Mouse (Mus musculus) MEL (cell line): ENCODE data around the gene Flrt2.
"Not testable (repeated sequence)": the region's sequence is repeated elsewhere in the genome, so short reads cannot be mapped to it uniquely, and the experiment has no call there.

Experiments
- CTCF ChIP-seq, 3 experiments: IDR thresholded peaks in 2 of 3; conservative IDR thresholded peaks in 1 of 3; 2 replicates each; pipeline ENCODE4 v1.5.1; 2011 to 2012; ENCODE audit warnings: low read length in 3 of 3, low read depth in 2 of 3, mild to moderate bottlenecking in 2 of 3, improper control_type of control experiment in 1 of 3, inconsistent platforms in 1 of 3, mixed read lengths in 1 of 3, moderate library complexity in 1 of 3; ENCODE audit not compliant: control insufficient read depth in 1 of 3, insufficient read depth in 1 of 3, poor library complexity in 1 of 3, severe bottlenecking in 1 of 3
- EP300 ChIP-seq, 2 experiments: IDR thresholded peaks; 2 replicates each; pipeline ENCODE4 v1.6.1; 2011; ENCODE audit warnings: improper control_type of control experiment in 2 of 2, low read length in 2 of 2, low read depth in 1 of 2, mild to moderate bottlenecking in 1 of 2
- MAZ ChIP-seq: IDR thresholded peaks from 2 replicates; pipeline ENCODE4 v1.6.1; 2012; ENCODE audit warnings: low read depth, mild to moderate bottlenecking, inconsistent platforms, low read length, improper control_type of control experiment
- MEF2A ChIP-seq: IDR thresholded peaks from 2 replicates; pipeline ENCODE4 v1.6.1; 2014; ENCODE audit warnings: low read depth, mild to moderate bottlenecking, inconsistent platforms, low read length, improper control_type of control experiment; ENCODE audit not compliant: poor library complexity, insufficient replicate concordance, severe bottlenecking; ENCODE audit errors: extremely low read depth
- POLR2A ChIP-seq, 2 experiments: IDR thresholded peaks; 2 replicates each; pipeline ENCODE4 v1.6.1; 2011 to 2012; ENCODE audit warnings: low read length in 2 of 2, mild to moderate bottlenecking in 2 of 2, control low read depth in 1 of 2, improper control_type of control experiment in 1 of 2, low read depth in 1 of 2, moderate library complexity in 1 of 2; ENCODE audit not compliant: control insufficient read depth in 1 of 2, insufficient read depth in 1 of 2, poor library complexity in 1 of 2
- POLR2AphosphoS5 ChIP-seq: IDR thresholded peaks from 2 replicates; pipeline ENCODE4 v1.6.1; 2012; ENCODE audit warnings: low read depth, borderline replicate concordance, mild to moderate bottlenecking, inconsistent platforms, low read length, moderate library complexity, mixed read lengths
- RAD21 ChIP-seq: IDR thresholded peaks from 2 replicates; pipeline ENCODE4 v1.6.1; 2011; ENCODE audit warnings: mild to moderate bottlenecking, low read depth, low read length, improper control_type of control experiment
- SIN3A ChIP-seq: IDR thresholded peaks from 2 replicates; pipeline ENCODE4 v1.6.1; 2012; ENCODE audit warnings: low read length, improper control_type of control experiment, inconsistent platforms
- SMC3 ChIP-seq: IDR thresholded peaks from 2 replicates; pipeline ENCODE4 v1.6.1; 2011; ENCODE audit warnings: low read depth, low read length, improper control_type of control experiment
- TCF12 ChIP-seq: IDR thresholded peaks from 2 replicates; pipeline ENCODE4 v1.6.1; 2014; ENCODE audit warnings: low read depth, mild to moderate bottlenecking, inconsistent platforms, low read length, improper control_type of control experiment, moderate library complexity

DNA sequence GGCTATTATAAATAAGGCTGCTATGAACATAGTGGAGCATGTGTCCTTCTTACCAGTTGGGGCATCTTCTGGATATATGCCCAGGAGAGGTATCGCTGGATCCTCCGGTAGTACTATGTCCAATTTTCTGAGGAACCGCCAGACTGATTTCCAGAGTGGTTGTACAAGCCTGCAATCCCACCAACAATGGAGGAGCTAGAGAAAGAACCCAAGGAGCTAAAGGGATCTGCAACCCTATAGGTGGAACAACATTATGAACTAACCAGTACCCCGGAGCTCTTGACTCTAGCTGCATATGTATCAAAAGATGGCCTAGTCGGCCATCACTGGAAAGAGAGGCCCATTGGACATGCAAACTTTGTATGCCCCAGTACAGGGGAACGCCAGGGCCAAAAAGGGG lies 44.8 kb upstream of the Flrt2 start:
- TF ChIP-seq RAD21; CTCF (IDR thresholded peaks at IDR 0.05 in 2 of 3, conservative IDR thresholded peaks at IDR 0.05 in 1 of 3; ENCODE audit: control insufficient read depth in 1 of 3, insufficient read depth in 1 of 3, low read depth in 2 of 3, low read length in 3 of 3, poor library complexity in 1 of 3, severe bottlenecking in 1 of 3); EP300 (IDR thresholded peaks at IDR 0.05; ENCODE audit: low read depth in 1 of 2, low read length in 2 of 2); MEF2A; SMC3; SIN3A; TCF12; POLR2AphosphoS5; MAZ; POLR2A (IDR thresholded peaks at IDR 0.05; ENCODE audit: control insufficient read depth in 1 of 2, insufficient read depth in 1 of 2, low read depth in 1 of 2, low read length in 2 of 2, poor library complexity in 1 of 2): not testable (repeated sequence)
